Mouse (Mus musculus): ENCODE measurements at regions not wholly inside any gene's neighbourhood (a gene's known extent, or its start where the extent isn't known, plus 50 kb on each side); places are given as distances from the start of the nearest gene placed in this dataset.

GRCm38 (mm10) chr6:80862256-80862655 is 843.6 kb downstream of the Lrrtm4 start:
- TF ChIP-seq CTCF (IDR thresholded peaks at IDR 0.05; ENCODE audit: extremely low read depth, insufficient read depth, low read length), result no peak
- no peak for TF ChIP-seq POLR2A (IDR thresholded peaks at IDR 0.05; ENCODE audit: extremely low read depth, insufficient read depth, low read length)
- H3K4me1 ChIP-seq (ENCODE audit: control insufficient read depth, insufficient read depth, low read length), result no peaks in the 10 kb centered on the region; the same call in none of the 2 replicates
- peak overlapping the region; percentile 12; the same call in 1 of the 2 replicates for H3K27ac ChIP-seq (ENCODE audit: insufficient read depth, low read length)
- H3K4me3 ChIP-seq (ENCODE audit: insufficient read depth, low read length), result no peak overlapping the region

GRCm38 (mm10) chr6:80862741-80863140 is 844.1 kb downstream of the Lrrtm4 start:
- no peaks in the 10 kb centered on the region; the same call in none of the 2 replicates for H3K4me1 ChIP-seq (ENCODE audit: control insufficient read depth, insufficient read depth, low read length)
- H3K27ac ChIP-seq (ENCODE audit: insufficient read depth, low read length), result no peak overlapping the region
- no peak overlapping the region for H3K4me3 ChIP-seq (ENCODE audit: insufficient read depth, low read length)
- no peak for TF ChIP-seq CTCF (IDR thresholded peaks at IDR 0.05; ENCODE audit: extremely low read depth, insufficient read depth, low read length)
- TF ChIP-seq POLR2A (IDR thresholded peaks at IDR 0.05; ENCODE audit: extremely low read depth, insufficient read depth, low read length), result no peak

GRCm38 (mm10) chr6:80865809-80866603 is 847.3 kb downstream of the Lrrtm4 start:
- no peaks in the 10 kb centered on the region; the same call in none of the 2 replicates for H3K4me1 ChIP-seq (ENCODE audit: control insufficient read depth, insufficient read depth, low read length)
- H3K4me3 ChIP-seq (ENCODE audit: insufficient read depth, low read length), result no peak overlapping the region
- H3K27ac ChIP-seq (ENCODE audit: insufficient read depth, low read length), result 0 out of 2 replicates have a peak overlapping the region, but pooled peaks have one; percentile 77
- no peak for TF ChIP-seq POLR2A (IDR thresholded peaks at IDR 0.05; ENCODE audit: extremely low read depth, insufficient read depth, low read length)
- no peak for TF ChIP-seq CTCF (IDR thresholded peaks at IDR 0.05; ENCODE audit: extremely low read depth, insufficient read depth, low read length)

GRCm38 (mm10) chr6:80885363-80885762 is 866.7 kb downstream of the Lrrtm4 start:
- TF ChIP-seq POLR2A (IDR thresholded peaks at IDR 0.05; ENCODE audit: extremely low read depth, insufficient read depth, low read length) (no peak), CTCF (IDR thresholded peaks at IDR 0.05; ENCODE audit: extremely low read depth, insufficient read depth, low read length) (no peak)
- no peaks in the 10 kb centered on the region for H3K4me1 ChIP-seq (ENCODE audit: control insufficient read depth, insufficient read depth, low read length)
- H3K27ac ChIP-seq (ENCODE audit: insufficient read depth, low read length), result no peak overlapping the region

GRCm38 (mm10) chr6:80905220-80905619 is 886.5 kb downstream of the Lrrtm4 start:
- H3K4me3 ChIP-seq (ENCODE audit: insufficient read depth, low read length), result no peak overlapping the region
- TF ChIP-seq POLR2A (IDR thresholded peaks at IDR 0.05; ENCODE audit: extremely low read depth, insufficient read depth, low read length) (no peak), CTCF (IDR thresholded peaks at IDR 0.05; ENCODE audit: extremely low read depth, insufficient read depth, low read length) (no peak)
- H3K27ac ChIP-seq (ENCODE audit: insufficient read depth, low read length), result no peak overlapping the region
- H3K4me1 ChIP-seq (ENCODE audit: control insufficient read depth, insufficient read depth, low read length), result no peaks in the 10 kb centered on the region

More at GRCm38 (mm10) chr6:80885363-80885762, 866.7 kb downstream of the Lrrtm4 start:
- no peak overlapping the region for H3K4me3 ChIP-seq (ENCODE audit: insufficient read depth, low read length)

GRCm38 (mm10) chr6:80929799-80930198 is 911.1 kb downstream of the Lrrtm4 start:
- no peak overlapping the region for H3K27ac ChIP-seq (ENCODE audit: insufficient read depth, low read length)
- TF ChIP-seq POLR2A (IDR thresholded peaks at IDR 0.05; ENCODE audit: extremely low read depth, insufficient read depth, low read length) (no peak), CTCF (IDR thresholded peaks at IDR 0.05; ENCODE audit: extremely low read depth, insufficient read depth, low read length) (no peak)

GRCm38 (mm10) chr6:80975162-80975561 is 948.3 kb upstream of the Gcfc2 start:
- Histone ChIP-seq H3K4me3 (ENCODE audit: insufficient read depth, low read length) (no peak overlapping the region), H3K4me1 (ENCODE audit: control insufficient read depth, insufficient read depth, low read length) (no peaks in the 10 kb centered on the region), H3K27ac (ENCODE audit: insufficient read depth, low read length) (no peak overlapping the region)
- no peak for TF ChIP-seq CTCF (IDR thresholded peaks at IDR 0.05; ENCODE audit: extremely low read depth, insufficient read depth, low read length)
- TF ChIP-seq POLR2A (IDR thresholded peaks at IDR 0.05; ENCODE audit: extremely low read depth, insufficient read depth, low read length), result no peak

More at GRCm38 (mm10) chr6:80929799-80930198, 911.1 kb downstream of the Lrrtm4 start:
- no peaks in the 10 kb centered on the region for H3K4me1 ChIP-seq (ENCODE audit: control insufficient read depth, insufficient read depth, low read length)
- H3K4me3 ChIP-seq (ENCODE audit: insufficient read depth, low read length), result no peak overlapping the region

GRCm38 (mm10) chr6:80993511-80993910 is 930.0 kb upstream of the Gcfc2 start:
- Histone ChIP-seq H3K4me1 (ENCODE audit: control insufficient read depth, insufficient read depth, low read length) (no peaks in the 10 kb centered on the region), H3K27ac (ENCODE audit: insufficient read depth, low read length) (no peak overlapping the region), H3K4me3 (ENCODE audit: insufficient read depth, low read length) (no peak overlapping the region)
- TF ChIP-seq POLR2A (IDR thresholded peaks at IDR 0.05; ENCODE audit: extremely low read depth, insufficient read depth, low read length) (no peak), CTCF (IDR thresholded peaks at IDR 0.05; ENCODE audit: extremely low read depth, insufficient read depth, low read length) (no peak)

- TF ChIP-seq CTCF (IDR thresholded peaks at IDR 0.05; ENCODE audit: extremely low read depth, insufficient read depth, low read length) (no peak), POLR2A (IDR thresholded peaks at IDR 0.05; ENCODE audit: extremely low read depth, insufficient read depth, low read length) (no peak)
- H3K27ac ChIP-seq (ENCODE audit: insufficient read depth, low read length), result no peak overlapping the region
Measured at GRCm38 (mm10) chr6:81024531-81024930, 898.9 kb upstream of the Gcfc2 start.

More at GRCm38 (mm10) chr6:81024531-81024930, 898.9 kb upstream of the Gcfc2 start:
- H3K4me3 ChIP-seq (ENCODE audit: insufficient read depth, low read length), result no peak overlapping the region
- H3K4me1 ChIP-seq (ENCODE audit: control insufficient read depth, insufficient read depth, low read length), result no peaks in the 10 kb centered on the region
